Mouse (Mus musculus) neutrophil, adult 83 days (primary cell): ENCODE measurements around the gene Gpr75. TPM values are rescaled to one million over a fixed set of nuclear protein-coding genes. Genes with fewer than 3 reads are reported as not detected.

Experiments
- total RNA-seq, 2 experiments: library from RNA; stranded (reverse); gene quantifications; one replicate each; pipeline ENCODE4 v1.2.4; 2023

Gpr75 gene
- under 1 TPM in 1 of 2 experiments, not detected in 1; 0.13 TPM for total RNA-seq

GRCm38 (mm10) chr11:30885171-30885871, at the start of gene Gpr75, which contains the start of gene Asb3:
Gene Gpr75 (plus strand): TSS chr11:30885358.
Gene Asb3 (plus strand): TSS chr11:30885416.

Other genes starting within 250 kb of the Gpr75 start
- gene Acyp2, start 235.8 kb upstream of the Gpr75 start, total RNA-seq, result 1 to 10 TPM in 1 of 2 experiments, under 1 TPM in 1; 0.66 to 1.1 TPM
- gene Psme4, start 113.6 kb upstream of the Gpr75 start, total RNA-seq, result 10 to 100 TPM; 50.8 to 53.7 TPM
- 10 to 100 TPM in 1 of 2 experiments, 1 to 10 TPM in 1; 8.3 to 11.5 TPM for gene Asb3, start 58 bp downstream of the Gpr75 start, total RNA-seq
- 10 to 100 TPM; 16.4 to 23.7 TPM for gene Erlec1, start 69.0 kb downstream of the Gpr75 start, total RNA-seq
- gene Chac2, start 101.0 kb downstream of the Gpr75 start, total RNA-seq, result 1 to 10 TPM; 4.5 to 4.9 TPM